Mouse (Mus musculus) thymus, adult 2 months (tissue): ENCODE data around the gene Sumo3. TPM values are rescaled to one million over a fixed set of nuclear protein-coding genes. Genes with fewer than 3 reads are reported as not detected.

Source experiments
- DNase-seq: peaks from one replicate; pipeline ENCODE4 v3.0.0; 2021
- H3K27ac ChIP-seq: fragments of 200-500 bp; 2 replicates; pipeline ENCODE4 v1.5.1; 2012; ENCODE audit warnings: low read length, control low read depth; ENCODE audit not compliant: control insufficient read depth, insufficient read depth
- H3K27me3 ChIP-seq: fragments of 200-500 bp; 2 replicates; pipeline ENCODE4 v1.6.1; 2012; ENCODE audit warnings: mild to moderate bottlenecking, low read length, moderate library complexity, mixed read lengths; ENCODE audit not compliant: control insufficient read depth, insufficient read depth
- H3K36me3 ChIP-seq: fragments of 200-500 bp; 2 replicates; pipeline ENCODE4 v1.6.1; 2012; ENCODE audit warnings: mild to moderate bottlenecking, low read length, moderate library complexity; ENCODE audit not compliant: control insufficient read depth, insufficient read depth
- H3K4me1 ChIP-seq: fragments of 200-500 bp; replicated peaks from 2 replicates; pipeline ENCODE4 v1.6.1; 2012; ENCODE audit warnings: low read length; ENCODE audit not compliant: control insufficient read depth, insufficient read depth
- H3K4me3 ChIP-seq: fragments of 200-500 bp; 2 replicates; pipeline ENCODE4 v1.5.1; 2012; ENCODE audit warnings: mild to moderate bottlenecking, low read length, control low read depth, moderate library complexity; ENCODE audit not compliant: control insufficient read depth, insufficient read depth
- CTCF ChIP-seq: fragments of 200-500 bp; IDR thresholded peaks from 2 replicates; pipeline ENCODE4 v1.5.1; 2012; ENCODE audit warnings: mild to moderate bottlenecking, control low read depth, low read length, moderate library complexity, borderline replicate concordance; ENCODE audit not compliant: control insufficient read depth, poor library complexity, insufficient read depth; ENCODE audit errors: extremely low read depth
- POLR2A ChIP-seq: fragments of 200-500 bp; IDR thresholded peaks from 2 replicates; pipeline ENCODE4 v1.6.1; 2012; ENCODE audit warnings: mild to moderate bottlenecking, low read length, control low read depth, moderate library complexity; ENCODE audit not compliant: control insufficient read depth, poor library complexity, insufficient read depth; ENCODE audit errors: extremely low read depth
- WGBS: fragments of 180-500 bp; shearing (Covaris S2); methylation state at CpG from one replicate; pipeline ENCODE4 v1.1.7; 2018; 5-methylcytosine and 5-hydroxymethylcytosine counted together
- polyA plus RNA-seq: library from polyadenylated mRNA; depleted of rRNA; stranded (reverse); fragments of >200 nt; gene quantifications from 2 replicates; pipeline ENCODE4 v1.2.3, GENCODE M21; 2012

Sumo3 gene
- polyA plus RNA-seq, 1 experiment: 236 TPM

DNA sequence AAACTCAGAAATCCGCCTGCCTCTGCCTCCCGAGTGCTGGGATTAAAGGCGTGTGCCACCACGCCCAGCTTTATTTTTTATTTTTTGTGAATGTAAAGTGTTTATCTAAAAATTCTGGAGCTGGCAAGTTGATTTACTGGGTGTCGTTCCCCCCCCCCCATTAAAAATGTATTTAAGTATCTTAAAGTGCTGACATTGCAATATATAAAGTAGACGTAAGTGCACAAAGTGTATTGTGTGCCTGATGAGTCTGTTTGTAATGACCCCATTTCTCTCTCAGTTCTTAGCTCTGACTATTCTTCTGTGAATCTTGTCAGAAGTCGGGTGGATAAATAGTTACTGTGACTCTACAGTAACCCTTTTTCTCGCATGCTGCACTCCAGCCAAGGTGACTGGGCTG is 9.8 kb downstream of the Sumo3 start:
- Histone ChIP-seq H3K4me3 (no peak overlapping the region), H3K27ac (no peak overlapping the region), H3K36me3 (peaks cover 32% of the 10 kb centered on the region), H3K27me3 (no peaks in the 10 kb centered on the region), H3K4me1 (no peaks in the 10 kb centered on the region)
- TF ChIP-seq CTCF (no peak), POLR2A (no peak)
- 98% methylated on average over 8 of the region's 8 CpGs for WGBS
- no peak for DNase-seq

GRCm38 (mm10) chr10:77616166-77616565 is 10.3 kb downstream of the Sumo3 start:
- no peak for DNase-seq
- H3K4me1 ChIP-seq: no peaks in the 10 kb centered on the region
- peaks cover 32% of the 10 kb centered on the region for H3K36me3 ChIP-seq
- H3K27ac ChIP-seq: no peak overlapping the region
- H3K27me3 ChIP-seq: no peaks in the 10 kb centered on the region
- H3K4me3 ChIP-seq: no peak overlapping the region
- no peak for TF ChIP-seq CTCF
- no peak for TF ChIP-seq POLR2A
- WGBS: 96% methylated on average over 9 of the region's 9 CpGs

GRCm38 (mm10) chr10:77616926-77617325 is 11.0 kb downstream of the Sumo3 start:
- 97% methylated on average over 7 of the region's 7 CpGs for WGBS
- TF ChIP-seq POLR2A: no peak
- H3K36me3 ChIP-seq: peaks cover 32% of the 10 kb centered on the region
- H3K4me3 ChIP-seq: no peak overlapping the region
- H3K4me1 ChIP-seq: peaks cover 5% of the 10 kb centered on the region; the same call in 1 of the 2 replicates
- no peak for DNase-seq
- no peaks in the 10 kb centered on the region for H3K27me3 ChIP-seq
- H3K27ac ChIP-seq: no peak overlapping the region

DNA sequence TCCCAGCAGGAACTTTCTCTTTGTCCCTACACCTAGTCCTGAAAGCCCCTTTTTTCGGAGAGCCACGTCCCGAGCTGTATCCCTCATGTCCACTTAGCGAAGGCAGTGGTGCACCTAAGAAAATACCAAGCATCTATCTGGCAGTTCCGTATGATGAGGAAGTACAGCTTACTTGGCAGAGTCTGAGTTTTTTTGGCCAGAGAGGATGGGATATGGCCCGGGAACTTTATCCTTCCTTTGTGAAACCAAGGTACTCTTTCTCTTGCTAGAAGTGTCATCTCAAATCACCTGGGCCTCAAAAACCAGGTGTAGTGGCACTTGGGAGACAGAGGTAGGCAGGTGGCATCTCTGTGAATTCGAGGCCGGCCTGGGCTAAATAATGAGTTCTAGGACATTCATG is 15.6 kb downstream of the Sumo3 start:
- peaks cover 10% of the 10 kb centered on the region for H3K4me1 ChIP-seq
- H3K36me3 ChIP-seq: peaks cover 9% of the 10 kb centered on the region
- TF ChIP-seq CTCF: no peak
- TF ChIP-seq POLR2A: no peak
- DNase-seq: peak; percentile 11
- peak overlapping the region; percentile 50 for H3K4me3 ChIP-seq
- 69% methylated on average over 8 of the region's 8 CpGs for WGBS
- H3K27ac ChIP-seq: peak overlapping the region; percentile 92
- H3K27me3 ChIP-seq: no peaks in the 10 kb centered on the region

- Histone ChIP-seq H3K4me3 (peak within 1 kb of the TSS; percentile 83), H3K27ac (peak within 1 kb of the TSS; percentile 92), H3K27me3 (no peaks in the 10 kb centered on the region), H3K36me3 (peaks cover 2% of the 10 kb centered on the region), H3K4me1 (peaks cover 10% of the 10 kb centered on the region)
- WGBS: under 1% methylated on average over 96 of the region's 96 CpGs
- TF ChIP-seq CTCF: peak; percentile 73
- peak; percentile 84; the same call in 1 of the 2 replicates for TF ChIP-seq POLR2A
- peak; percentile 93 for DNase-seq
Measured at GRCm38 (mm10) chr10:77622055-77622988, 16.4 kb downstream of the Sumo3 start, which contains the start of gene Ube2g2. Gene Ube2g2, plus strand, starts transcription at chr10:77622275.

GRCm38 (mm10) chr10:77623069-77623492 is 17.2 kb downstream of the Sumo3 start:
- peak; percentile 18 for DNase-seq
- TF ChIP-seq POLR2A (no peak), CTCF (no peak)
- H3K36me3 ChIP-seq: no peaks in the 10 kb centered on the region
- no peak overlapping the region for H3K27ac ChIP-seq
- H3K27me3 ChIP-seq: no peaks in the 10 kb centered on the region
- peak overlapping the region; percentile 31 for H3K4me3 ChIP-seq
- peaks cover 10% of the 10 kb centered on the region for H3K4me1 ChIP-seq
- WGBS: 19% methylated on average over 8 of the region's 8 CpGs
